Mouse (Mus musculus): Measurements from ENCODE around the gene Nfe2l1. TPM values are rescaled to one million over a fixed set of nuclear protein-coding genes. Genes with fewer than 3 reads are reported as not detected.
A peak's percentile ranks its signal among the peaks of the same experiment; 100 is the strongest.

Gene Nfe2l1
- polyA plus RNA-seq, 1 experiment: 120 TPM

GRCm38 (mm10) chr11:96847240-96847639 is 17.5 kb upstream of the Nfe2l1 start:
- DNase-seq (ENCODE audit: low spot score): no peak

GRCm38 (mm10) chr11:96843627-96844026 is 13.9 kb upstream of the Nfe2l1 start:
- no peak for DNase-seq (ENCODE audit: low spot score)

GRCm38 (mm10) chr11:96840290-96840689 is 10.5 kb upstream of the Nfe2l1 start:
- DNase-seq (ENCODE audit: low spot score): no peak

- no peak for DNase-seq (ENCODE audit: low spot score)
Observed at GRCm38 (mm10) chr11:96839877-96840276, 10.1 kb upstream of the Nfe2l1 start.

- no peak for DNase-seq (ENCODE audit: low spot score)
Observed at GRCm38 (mm10) chr11:96839428-96839827, 9.7 kb upstream of the Nfe2l1 start.

- no peak for DNase-seq (ENCODE audit: low spot score)
Observed at GRCm38 (mm10) chr11:96838341-96838740, 8.6 kb upstream of the Nfe2l1 start.

GRCm38 (mm10) chr11:96837298-96837697 is 7.5 kb upstream of the Nfe2l1 start:
- DNase-seq (ENCODE audit: low spot score): no peak

- no peak for DNase-seq (ENCODE audit: low spot score)
Observed at GRCm38 (mm10) chr11:96834127-96834526, 4.4 kb upstream of the Nfe2l1 start.

GRCm38 (mm10) chr11:96832973-96833372 is 3.2 kb upstream of the Nfe2l1 start:
- DNase-seq (ENCODE audit: low spot score): no peak

GRCm38 (mm10) chr11:96832541-96832940 is 2.8 kb upstream of the Nfe2l1 start:
- DNase-seq (ENCODE audit: low spot score): no peak

- no peak for DNase-seq (ENCODE audit: low spot score)
Observed at GRCm38 (mm10) chr11:96831516-96831915, 1.7 kb upstream of the Nfe2l1 start.

- DNase-seq (ENCODE audit: low spot score): no peak
Observed at GRCm38 (mm10) chr11:96830539-96831216, 910 bp upstream of the Nfe2l1 start.

GRCm38 (mm10) chr11:96829403-96829812 is 360 bp downstream of the Nfe2l1 start:
- DNase-seq (ENCODE audit: low spot score): peak; percentile 84

- no peak for DNase-seq (ENCODE audit: low spot score)
Observed at GRCm38 (mm10) chr11:96828881-96829280, 887 bp downstream of the Nfe2l1 start.

- DNase-seq (ENCODE audit: low spot score): no peak
Observed at GRCm38 (mm10) chr11:96827917-96828316, 1.9 kb downstream of the Nfe2l1 start.

- no peak for DNase-seq (ENCODE audit: low spot score)
Observed at GRCm38 (mm10) chr11:96827062-96827581, 2.6 kb downstream of the Nfe2l1 start.

- no peak for DNase-seq (ENCODE audit: low spot score)
Observed at GRCm38 (mm10) chr11:96826481-96826880, 3.3 kb downstream of the Nfe2l1 start.

GRCm38 (mm10) chr11:96824783-96825495 is 4.8 kb downstream of the Nfe2l1 start:
- DNase-seq (ENCODE audit: low spot score): peak; percentile 47

- peak; percentile 62 for DNase-seq (ENCODE audit: low spot score)
Observed at GRCm38 (mm10) chr11:96823880-96824782, 5.6 kb downstream of the Nfe2l1 start.

GRCm38 (mm10) chr11:96823471-96823837 is 6.3 kb downstream of the Nfe2l1 start:
- DNase-seq (ENCODE audit: low spot score): no peak

GRCm38 (mm10) chr11:96822675-96823470 is 6.9 kb downstream of the Nfe2l1 start:
- no peak for DNase-seq (ENCODE audit: low spot score)
